Comparison of ENCODE assay signal across 11 mouse cellular contexts in the genomic region with DNA sequence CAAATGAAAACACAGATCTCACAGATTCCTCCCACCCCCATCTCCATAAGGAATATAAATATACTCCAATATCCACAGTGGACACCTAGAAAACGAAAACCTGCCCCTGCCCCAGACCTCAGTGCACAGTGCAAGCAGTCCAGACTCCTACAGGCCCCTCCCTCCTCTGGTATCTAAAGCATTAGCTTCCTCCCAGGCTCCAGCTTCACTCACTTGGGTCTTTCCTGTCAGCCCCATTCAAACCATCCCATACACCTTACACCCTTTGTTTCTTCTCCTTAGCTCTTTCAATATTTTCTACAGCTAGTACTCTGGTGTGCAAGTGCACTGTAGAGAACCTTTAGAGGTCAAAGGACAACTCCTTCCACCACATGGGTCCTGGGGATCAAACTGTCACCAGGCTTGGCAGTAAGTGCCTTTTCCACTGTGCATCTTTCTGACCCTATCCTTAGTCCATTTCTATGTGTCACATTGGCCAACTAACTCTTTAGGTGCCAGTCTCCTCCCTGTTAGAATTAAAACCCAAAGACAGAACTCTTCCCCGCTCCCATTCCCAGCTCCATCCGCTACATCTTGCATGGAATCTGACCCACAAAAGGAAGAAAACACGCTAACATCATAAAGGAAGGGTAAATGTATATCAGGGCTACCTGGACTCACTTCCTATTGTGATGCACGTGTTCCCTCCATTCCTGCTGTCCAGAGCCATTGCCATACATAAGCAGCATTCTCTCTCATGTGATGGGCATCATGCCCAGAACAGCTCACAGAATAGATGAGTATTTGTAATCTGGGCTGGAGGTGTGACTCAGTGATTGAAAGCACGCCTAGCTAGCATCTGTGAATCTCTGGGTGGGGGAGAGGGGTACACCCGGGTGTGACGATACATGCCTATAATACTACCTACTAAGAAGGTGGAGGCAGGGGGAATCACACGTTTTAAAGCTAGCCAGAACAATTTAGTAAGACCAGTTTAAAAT. TPM values are rescaled to one million over a fixed set of nuclear protein-coding genes. Genes with fewer than 3 reads are reported as not detected.
A peak's percentile ranks its signal among the peaks of the same experiment; 100 is the strongest.
DNase-seq lines count a peak whose midpoint lies in the region; ATAC-seq and TF ChIP-seq lines count a peak whose summit lies in the region.
"Had no signal": no experiment of that assay in that cellular context is flagged by ENCODE, and none has a peak within 500 bp of the region (broad histone marks: within the 10 kb centered on the region; RNA-seq: fewer than 3 reads in every experiment).

No protein-coding gene starts in this region.

- H3K27me3 ChIP-seq in forebrain, embryonic 14.5 days (replicated peaks; ENCODE audit: control insufficient read depth, insufficient read depth, low read length): no peaks in the 10 kb centered on the region
- H3K27me3 ChIP-seq in forebrain, embryonic 16.5 days (replicated peaks; ENCODE audit: control insufficient read depth, insufficient read depth, low read length): no peaks in the 10 kb centered on the region
- no peaks in the 10 kb centered on the region for H3K27me3 ChIP-seq in liver, embryonic 13.5 days

- no peak for TF ChIP-seq CTCF in layer of hippocampus, adult 2 months (conservative IDR thresholded peaks at IDR 0.05)

- WGBS in forebrain, embryonic 14.5 days: 61% methylated on average over 9 of the region's 9 CpGs
- 61% methylated on average over 9 of the region's 9 CpGs for WGBS in forebrain, embryonic 16.5 days
- 62% methylated on average over 9 of the region's 9 CpGs for WGBS in liver, embryonic 13.5 days (ENCODE audit: insufficient replicate concordance)

- H3K27ac ChIP-seq in forebrain, embryonic 14.5 days (ENCODE audit: low read depth, low read length): no peak overlapping the region
- no peak overlapping the region for H3K27ac ChIP-seq in forebrain, embryonic 16.5 days (ENCODE audit: low read length)
- H3K27ac ChIP-seq in layer of hippocampus, adult 2 months: no peak overlapping the region
- H3K27ac ChIP-seq in liver, embryonic 13.5 days: peak overlapping the region; percentile 19; the same call in 1 of the 2 replicates
- H3K27ac ChIP-seq: liver, embryonic 14.5 days had no signal

- H3K9ac ChIP-seq in forebrain, embryonic 14.5 days (ENCODE audit: low read length): no peak overlapping the region
- no peak overlapping the region for H3K9ac ChIP-seq in forebrain, embryonic 16.5 days (replicated peaks; ENCODE audit: low read depth, low read length)
- peak overlapping the region; percentile 23; the same call in 1 of the 2 replicates for H3K9ac ChIP-seq in liver, embryonic 13.5 days
- H3K9ac ChIP-seq: liver, embryonic 14.5 days had no signal

- no peak; the same call in 1 of the 2 replicates for ATAC-seq in forebrain, embryonic 14.5 days
- ATAC-seq in forebrain, embryonic 16.5 days: no peak
- no peak for ATAC-seq in liver, embryonic 13.5 days (ENCODE audit: low read depth)
- no peak for ATAC-seq in CD4-positive, CD25-positive, alpha-beta regulatory T cell, adult 4 months

- no peak overlapping the region for H3K4me3 ChIP-seq in forebrain, embryonic 14.5 days (ENCODE audit: low read depth, low read length)
- H3K4me3 ChIP-seq in forebrain, embryonic 16.5 days (replicated peaks; ENCODE audit: low read length): no peak overlapping the region
- no peak overlapping the region for H3K4me3 ChIP-seq in layer of hippocampus, adult 2 months
- no peak overlapping the region for H3K4me3 ChIP-seq in liver, embryonic 13.5 days (replicated peaks)
- H3K4me3 ChIP-seq: erythroblast, embryonic 14.5 days had no signal

- H3K9me3 ChIP-seq in forebrain, embryonic 14.5 days (replicated peaks; ENCODE audit: control insufficient read depth, low read length): no peaks in the 10 kb centered on the region
- no peaks in the 10 kb centered on the region for H3K9me3 ChIP-seq in forebrain, embryonic 16.5 days (ENCODE audit: control insufficient read depth, low read length)
- H3K9me3 ChIP-seq in liver, embryonic 13.5 days (replicated peaks): peaks cover 6% of the 10 kb centered on the region; the same call in 1 of the 2 replicates

- DNase-seq in forebrain, embryonic 14.5 days (ENCODE audit: low spot score): peak; percentile 81
- peak; percentile 38 to 67 for DNase-seq in layer of hippocampus, adult 2 months (ENCODE audit: low spot score in 2 of 2)
- DNase-seq in layer of hippocampus, adult 9-10 months (ENCODE audit: low spot score): no peak
- DNase-seq in MN1 (ENCODE audit: low spot score): peak; percentile 67
- no peak for DNase-seq in liver, embryonic 13.5 days
- no peak for DNase-seq in natural killer cell, adult 2 months (ENCODE audit: low spot score in 2 of 2)
- DNase-seq: thymus, adult 2 months had no signal

- H3K4me2 ChIP-seq in forebrain, embryonic 14.5 days (ENCODE audit: low read length): no peak overlapping the region
- no peak overlapping the region for H3K4me2 ChIP-seq in forebrain, embryonic 16.5 days (ENCODE audit: low read length)
- no peak overlapping the region for H3K4me2 ChIP-seq in liver, embryonic 13.5 days

- H3K4me1 ChIP-seq in forebrain, embryonic 14.5 days (ENCODE audit: control insufficient read depth, insufficient read depth, low read length): peaks cover 24% of the 10 kb centered on the region
- H3K4me1 ChIP-seq in forebrain, embryonic 16.5 days (replicated peaks; ENCODE audit: control insufficient read depth, insufficient read depth, low read length): peaks cover 38% of the 10 kb centered on the region
- peaks cover 75% of the 10 kb centered on the region for H3K4me1 ChIP-seq in liver, embryonic 13.5 days (replicated peaks)

- H3K36me3 ChIP-seq in forebrain, embryonic 14.5 days (ENCODE audit: control insufficient read depth, insufficient read depth, low read length): peaks cover 22% of the 10 kb centered on the region
- no peaks in the 10 kb centered on the region for H3K36me3 ChIP-seq in forebrain, embryonic 16.5 days (ENCODE audit: control insufficient read depth, insufficient read depth)
- peaks cover 21% of the 10 kb centered on the region for H3K36me3 ChIP-seq in liver, embryonic 13.5 days

RNA-seq across cellular contexts. Expression of gene Idh2, which starts 3.8 kb away (rescaled TPM):
- polyA plus RNA-seq in forebrain, embryonic 14.5 days (2014; fragmentation: Nextera tagmentation; extraction: Ambion mirVana): 315 and 338 TPM in 2 replicates
- 286 and 298 TPM in 2 replicates for polyA plus RNA-seq in forebrain, embryonic 16.5 days (2015; fragmentation: Nextera tagmentation; extraction: Ambion mirVana)
- total RNA-seq in layer of hippocampus, adult 2 months (2021): 10 to 100 TPM; 63.8 to 69.8 TPM
- 137 and 146 TPM in 2 replicates for polyA plus RNA-seq in liver, embryonic 13.5 days (2015; fragmentation: Nextera tagmentation; extraction: Ambion mirVana)
- 10 to 100 TPM; 22.4 to 23.9 TPM for polyA plus RNA-seq in CD4-positive, CD25-positive, alpha-beta regulatory T cell, adult 4 months (2017; shearing (Covaris generic))

Comparison
In these comparisons a context has a peak if more than half of its experiments do, and no peak if none do; other contexts are left out.
1. DNase-seq: peak in forebrain, embryonic 14.5 days (single experiment), layer of hippocampus, adult 2 months (2 of 2) and MN1 (single experiment); none in layer of hippocampus, adult 9-10 months (single experiment), liver, embryonic 13.5 days (single experiment) and natural killer cell, adult 2 months (0 of 2).